Mouse (Mus musculus) neutrophil, adult 5-6 weeks (primary cell): ENCODE measurements at regions not wholly inside any gene's neighbourhood (a gene's known extent, or its start where the extent isn't known, plus 50 kb on each side); places are given as distances from the start of the nearest gene placed in this dataset.

Source experiments
- ATAC-seq: fragments of 151-379, 151-347 bp; 2 replicates; pipeline ENCODE4 v1.8.0; 2017; ENCODE audit warnings: mild to moderate bottlenecking, moderate TSS enrichment; ENCODE audit not compliant: insufficient number of reproducible peaks, poor library complexity, low FRiP score, severe bottlenecking; ENCODE audit errors: extremely low read depth

DNA sequence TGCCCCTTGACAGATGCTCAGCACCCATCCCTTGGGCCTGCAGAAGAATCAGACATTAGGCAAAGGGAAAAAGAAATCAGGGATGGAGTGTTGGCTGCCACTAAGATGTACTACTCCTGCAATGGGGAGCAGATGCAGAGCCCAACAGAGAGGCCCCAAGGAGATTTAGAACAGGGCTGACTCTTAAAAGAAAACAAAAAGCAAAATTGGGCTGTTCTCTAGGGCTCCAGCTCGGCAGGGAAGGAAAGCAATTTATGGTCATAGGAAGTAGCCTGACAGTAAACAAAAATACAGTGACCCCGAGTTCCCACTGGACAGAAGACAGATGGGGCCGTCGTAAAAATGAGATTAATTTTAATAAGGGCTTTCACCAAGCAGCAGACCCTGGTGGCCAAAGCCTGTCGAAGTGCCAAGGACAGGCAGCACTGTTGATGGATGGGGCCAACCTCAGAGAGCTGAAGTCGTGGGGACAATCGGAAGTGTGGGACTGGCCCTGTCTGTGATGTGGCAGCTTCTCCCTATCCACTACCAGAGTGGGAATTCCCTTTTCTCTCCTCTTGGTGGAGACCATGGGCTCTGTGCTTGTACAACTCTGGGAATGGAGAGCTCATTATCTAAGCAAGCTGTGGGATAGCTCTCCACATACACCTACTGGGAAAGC, 109.4 kb upstream of the Gm12830 start:
- no peak for ATAC-seq

DNA sequence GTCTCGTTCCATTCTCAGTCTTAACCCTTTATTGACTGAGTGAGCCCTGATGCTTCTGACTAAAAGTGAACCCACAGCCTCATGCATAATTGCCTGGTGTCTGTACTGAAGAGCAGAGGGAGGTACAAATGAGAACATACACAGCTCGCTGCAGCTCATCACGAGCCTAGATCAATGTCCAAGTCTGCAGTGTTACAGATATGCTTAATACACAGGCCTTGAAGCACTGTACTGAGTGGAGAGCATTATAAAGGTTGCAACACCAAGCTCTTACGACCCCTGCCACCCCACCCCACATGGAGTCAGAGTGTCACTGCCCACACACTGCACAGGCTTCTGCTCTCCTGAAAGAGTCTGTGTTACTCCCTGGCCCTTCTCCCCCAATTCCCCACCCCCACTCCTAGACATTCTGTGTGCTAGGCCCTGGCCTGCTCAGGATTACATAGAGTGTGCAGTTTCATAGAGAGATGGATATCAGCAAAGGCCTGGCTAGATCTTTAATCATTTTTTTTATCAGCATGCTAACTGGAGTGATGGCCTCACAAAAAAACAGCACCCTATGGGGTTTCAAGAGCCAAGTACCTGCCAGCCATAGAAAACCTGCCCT, 108.5 kb upstream of the Gm12830 start:
- ATAC-seq, result no peak

DNA sequence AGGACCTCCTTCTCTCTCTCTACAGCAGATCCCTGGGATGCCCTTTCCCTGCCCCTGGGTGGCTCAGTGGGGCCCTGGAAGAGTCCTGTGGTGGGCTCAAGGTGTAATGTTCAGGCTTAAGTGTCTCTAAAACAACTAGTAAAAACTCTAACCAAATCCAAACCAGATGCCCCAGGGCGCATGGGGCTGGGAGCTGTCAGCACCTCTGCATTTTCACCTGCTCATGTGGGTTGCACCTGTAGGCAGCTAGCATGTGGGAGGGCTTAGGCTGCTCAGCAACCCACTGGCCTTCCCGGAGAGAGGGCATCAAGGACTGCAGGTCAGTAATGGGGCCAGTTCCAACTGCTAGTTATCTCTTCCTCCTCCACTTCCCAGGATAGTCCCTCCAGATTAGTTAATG, 104.8 kb upstream of the Gm12830 start:
- no peak for ATAC-seq

DNA sequence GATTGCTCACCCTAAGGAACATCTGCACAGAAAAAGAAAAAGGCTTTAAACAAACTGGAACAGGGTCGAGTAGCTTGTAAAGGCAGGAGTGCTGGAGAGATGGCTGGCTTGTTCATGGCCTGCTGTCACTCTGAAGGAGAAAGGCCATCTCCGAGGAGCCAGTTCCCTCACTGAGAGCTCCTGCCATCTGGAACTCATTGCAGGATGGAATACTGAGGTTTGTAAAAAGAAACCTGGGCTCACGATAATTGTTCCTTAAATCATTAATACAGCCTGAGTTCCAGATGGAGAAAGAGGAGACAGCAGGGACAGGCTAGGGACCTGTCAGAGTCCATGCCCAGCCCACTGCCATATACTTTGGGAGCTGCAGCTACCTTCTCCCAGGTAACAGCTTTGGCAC, 100.8 kb upstream of the Gm12830 start:
- ATAC-seq, result no peak

DNA sequence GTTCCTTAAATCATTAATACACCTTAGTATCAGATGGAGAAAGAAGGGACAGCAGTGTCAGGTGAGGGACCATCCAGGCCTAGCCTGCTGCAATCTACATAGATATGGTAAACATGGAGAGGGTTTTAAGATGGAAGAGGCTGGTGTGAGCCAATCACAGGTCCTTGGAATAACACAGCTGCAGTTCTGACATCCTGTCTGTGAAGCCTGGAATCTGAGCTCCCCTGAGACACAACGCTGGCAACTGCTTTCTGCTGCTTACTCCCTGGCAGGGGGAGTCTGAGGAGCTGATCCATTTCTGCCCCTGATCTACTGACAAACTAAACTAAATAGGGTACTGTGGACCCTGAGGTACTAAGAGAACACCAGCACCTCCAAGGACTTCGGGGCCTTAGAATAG, 100.1 kb upstream of the Gm12830 start:
- no peak for ATAC-seq

DNA sequence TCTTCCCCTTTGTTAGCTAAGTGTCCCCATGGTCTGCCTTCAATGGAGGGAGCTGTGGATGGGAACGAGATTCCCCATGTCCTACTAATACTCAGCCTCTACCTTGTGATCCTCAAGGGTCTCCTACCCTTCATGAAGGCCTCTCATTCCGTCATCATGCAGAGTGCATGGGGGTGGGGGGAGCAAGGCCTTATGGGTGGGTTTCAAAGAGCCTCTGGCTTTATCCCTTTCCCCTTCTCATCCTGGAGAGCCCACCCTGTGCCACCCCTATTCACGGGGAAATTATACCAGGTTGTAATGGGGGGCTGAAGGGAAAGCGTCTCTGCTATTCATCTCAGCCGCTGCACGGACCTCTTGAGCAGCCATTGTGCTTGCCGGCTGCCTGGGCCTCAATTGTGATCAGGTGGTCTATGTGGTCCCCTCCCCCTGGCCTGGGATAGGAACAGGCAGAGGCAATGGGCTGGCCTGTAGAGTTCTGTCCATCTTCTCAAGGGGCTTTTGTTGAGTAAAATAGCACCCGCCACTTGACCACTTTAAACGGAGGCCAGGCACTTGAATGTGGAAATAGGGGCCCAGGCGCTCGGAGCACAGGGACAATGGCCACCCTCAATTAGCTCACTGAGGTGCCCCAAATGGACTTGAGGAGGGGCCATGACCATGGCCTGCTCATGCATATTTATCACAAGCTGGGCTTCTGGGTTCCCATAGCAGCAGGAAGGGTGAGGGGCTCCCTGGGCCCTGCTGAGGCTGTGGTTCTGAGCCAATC, 93.1 kb upstream of the Gm12830 start:
- ATAC-seq, result no peak

DNA sequence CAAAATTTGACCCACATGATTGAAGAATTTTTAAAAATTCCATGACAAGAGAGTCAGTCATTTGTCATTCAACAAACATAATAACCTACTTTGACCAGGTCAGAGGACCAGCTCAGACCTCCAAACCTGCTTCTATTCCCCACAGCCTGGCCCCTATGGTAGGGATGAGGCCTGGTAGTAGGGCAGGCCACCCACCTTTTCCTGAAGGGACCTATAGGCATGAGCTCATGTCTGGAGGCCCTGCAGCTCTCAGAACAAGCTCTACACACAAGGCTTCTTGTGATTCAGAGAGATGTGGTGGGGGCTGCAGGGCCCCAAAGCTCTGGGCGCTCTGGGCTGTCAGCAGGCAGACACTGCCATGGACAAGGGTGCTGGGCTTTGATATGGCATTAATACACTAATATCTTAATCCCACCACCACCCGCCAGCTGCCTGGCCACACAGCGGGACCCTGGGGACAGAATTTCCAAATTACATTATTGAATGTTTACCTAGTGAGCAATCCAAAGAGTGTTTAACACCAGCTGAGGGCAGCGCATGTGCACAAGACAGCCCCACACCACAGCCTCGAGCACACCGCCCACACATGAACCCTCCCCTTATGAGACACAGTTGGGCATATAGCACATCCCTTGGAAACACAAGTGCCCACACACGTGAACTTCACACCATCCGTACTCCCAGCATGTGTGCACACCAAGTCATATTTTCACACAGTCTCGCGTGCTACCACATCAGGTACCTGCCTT, 88.1 kb upstream of the Gm12830 start:
- ATAC-seq, result no peak

DNA sequence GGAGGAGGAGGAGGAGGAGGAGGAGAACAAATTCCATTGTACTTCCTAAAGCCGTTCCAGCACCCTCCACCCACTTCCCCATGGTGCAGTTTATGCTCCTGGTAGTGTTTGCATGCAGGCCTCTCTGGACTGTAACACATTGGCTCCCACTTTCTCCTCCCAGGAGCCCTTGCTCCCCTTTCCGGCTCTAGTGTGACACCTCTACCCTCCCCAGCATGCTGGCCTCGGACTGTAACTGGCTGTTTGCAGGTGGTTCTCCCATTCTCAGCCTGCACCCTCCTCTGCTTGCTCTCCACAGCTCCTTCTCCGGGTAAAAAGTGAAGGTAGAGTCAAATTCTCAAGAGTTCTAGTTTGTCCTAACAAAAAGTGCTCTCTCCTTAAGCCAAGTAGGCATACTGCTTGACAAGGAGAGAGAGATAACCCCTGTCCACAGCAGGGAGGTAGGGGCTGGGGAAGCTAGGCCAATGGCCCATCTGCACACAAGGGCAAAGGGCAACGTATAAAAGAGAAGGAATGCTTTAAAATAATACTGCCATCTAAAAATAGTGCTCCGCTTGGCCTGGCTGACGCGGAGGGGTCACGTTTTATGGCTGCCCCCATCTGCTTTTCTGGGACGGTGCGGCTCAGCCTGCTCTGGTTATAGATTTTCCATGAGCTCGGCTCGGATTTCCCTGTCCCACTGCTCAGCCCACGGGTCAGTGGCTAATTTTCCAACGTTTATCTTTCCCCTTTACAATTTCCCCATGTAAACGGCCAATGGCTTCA, 82.4 kb upstream of the Gm12830 start:
- ATAC-seq, result no peak

DNA sequence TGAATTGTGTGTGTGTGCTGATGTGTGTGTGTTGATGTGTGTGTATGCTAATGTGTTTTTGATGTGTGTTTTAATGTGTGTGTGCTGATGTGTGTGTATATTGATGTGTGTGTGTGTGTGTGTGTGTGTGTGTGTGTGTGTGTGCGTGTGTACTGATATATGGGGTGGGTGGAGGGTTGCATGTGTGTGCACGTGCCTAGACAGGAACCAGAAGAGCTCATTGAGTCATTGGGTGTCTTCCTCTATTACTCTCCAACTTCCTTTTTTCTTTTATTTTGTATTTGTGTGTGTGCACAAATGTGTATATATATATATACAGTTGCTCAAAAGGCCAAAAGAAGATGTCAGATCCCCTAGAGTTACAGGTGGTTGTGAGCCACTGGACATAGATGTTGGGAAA, 73.4 kb upstream of the Gm12830 start:
- no peak for ATAC-seq

DNA sequence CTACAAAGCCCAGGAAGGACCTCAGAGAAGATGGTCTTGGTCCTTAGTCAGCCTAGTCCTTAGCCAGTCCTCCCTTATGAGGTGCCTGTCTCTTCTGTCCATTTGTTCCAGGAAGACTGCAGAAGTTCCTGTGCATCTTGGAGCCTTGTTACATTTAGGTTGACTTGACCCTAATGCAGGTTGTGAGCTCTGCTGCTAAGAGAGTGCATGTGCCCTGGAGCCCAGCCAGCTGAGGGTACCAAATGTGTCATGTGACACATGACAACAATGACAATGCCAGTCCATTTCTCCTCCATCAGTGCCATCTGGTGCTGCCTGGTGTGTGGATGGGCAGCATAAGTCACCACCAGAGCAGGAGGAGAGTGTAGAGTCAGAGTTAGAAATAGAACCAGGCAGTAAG, 61.7 kb upstream of the Gm12830 start:
- ATAC-seq, result no peak

DNA sequence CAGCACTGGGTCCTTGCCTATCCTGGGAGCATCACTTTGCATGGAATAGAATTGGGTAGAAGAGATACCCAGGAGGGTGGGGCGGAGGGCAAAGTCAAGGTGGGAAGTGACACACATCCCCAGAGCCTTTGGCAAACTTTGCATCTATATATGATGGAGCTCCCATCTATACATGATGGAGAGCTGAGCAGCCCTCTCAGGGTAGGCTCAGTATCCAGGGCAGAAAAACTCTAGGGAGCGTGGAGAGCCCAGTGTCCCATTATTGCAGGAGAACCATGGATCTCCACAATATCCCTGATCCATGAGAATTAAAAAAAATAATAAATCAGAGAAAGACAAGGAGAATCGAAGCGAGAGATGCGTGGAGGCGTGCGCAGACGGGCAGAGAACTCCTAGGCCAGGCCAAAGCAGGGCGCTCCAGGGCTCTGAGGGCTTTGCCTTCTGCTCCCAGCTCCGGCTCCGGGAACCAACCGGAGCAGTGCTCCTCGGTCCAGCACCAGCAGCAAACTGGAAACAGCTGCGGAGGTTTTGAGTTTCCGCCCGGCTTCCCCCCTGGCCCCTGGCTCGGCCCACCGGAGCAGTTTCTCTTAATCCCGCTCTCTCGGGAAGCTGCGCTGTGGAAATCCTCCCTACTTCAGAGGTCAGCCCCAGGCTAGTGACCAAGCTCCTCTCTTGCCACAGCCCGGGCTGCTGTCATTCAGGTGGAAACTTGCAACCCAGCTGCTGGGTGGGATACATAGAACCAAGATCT, 54.7 kb upstream of the Gm12830 start:
- ATAC-seq, result no peak
